Mouse (Mus musculus) heart, adult 2 months (tissue): Measurements from ENCODE around the gene Snx27. TPM values are rescaled to one million over a fixed set of nuclear protein-coding genes. Genes with fewer than 3 reads are reported as not detected.

Experiments used
- DNase-seq, 2 experiments: peaks; one replicate each; pipeline ENCODE4 v3.0.0; 2021
- H3K27ac ChIP-seq: fragments of 200-600 bp; 2 replicates; pipeline ENCODE4 v1.8.1; 2022
- H3K27me3 ChIP-seq: fragments of 200-500 bp; 2 replicates; pipeline ENCODE4 v1.6.1; 2012; ENCODE audit warnings: mild to moderate bottlenecking, low read length, inconsistent platforms, mixed read lengths; ENCODE audit not compliant: control insufficient read depth, insufficient read depth
- H3K36me3 ChIP-seq: fragments of 200-500 bp; 2 replicates; pipeline ENCODE4 v1.6.1; 2012; ENCODE audit warnings: low read length, inconsistent platforms; ENCODE audit not compliant: control insufficient read depth, insufficient read depth
- H3K4me1 ChIP-seq: fragments of 200-500 bp; 2 replicates; pipeline ENCODE4 v1.6.1; 2011; ENCODE audit warnings: low read length; ENCODE audit not compliant: control insufficient read depth, insufficient read depth
- H3K4me3 ChIP-seq: fragments of 200-600 bp; 2 replicates; pipeline ENCODE4 v1.8.1; 2022
- H3K79me2 ChIP-seq: fragments of 200-500 bp; replicated peaks from 2 replicates; pipeline ENCODE4 v1.6.1; 2012; ENCODE audit warnings: mild to moderate bottlenecking, inconsistent platforms, low read length, moderate library complexity, mixed read lengths; ENCODE audit not compliant: control insufficient read depth, insufficient read depth
- H3K9ac ChIP-seq: fragments of 200-500 bp; 2 replicates; pipeline ENCODE4 v1.6.1; 2012; ENCODE audit warnings: low read depth, mild to moderate bottlenecking, control low read depth, inconsistent platforms, low read length, mixed read lengths
- CTCF ChIP-seq: fragments of 200-600 bp; IDR thresholded peaks from 2 replicates; pipeline ENCODE4 v1.8.1; 2022; ENCODE audit warnings: antibody characterized with exemption, mild to moderate bottlenecking, moderate library complexity
- EP300 ChIP-seq: fragments of 200-500 bp; IDR thresholded peaks from 2 replicates; pipeline ENCODE4 v1.6.1; 2011; ENCODE audit warnings: low read depth, low read length, control low read depth; ENCODE audit not compliant: insufficient read depth
- POLR2A ChIP-seq: fragments of 200-500 bp; IDR thresholded peaks from 2 replicates; pipeline ENCODE4 v1.6.1; 2011; ENCODE audit warnings: mild to moderate bottlenecking, low read depth, low read length, control low read depth; ENCODE audit not compliant: insufficient read depth
- WGBS: fragments of 180-500 bp; shearing (Covaris S2); methylation state at CpG from one replicate; pipeline ENCODE4 v1.1.7; 2018; 5-methylcytosine and 5-hydroxymethylcytosine counted together
- intact Hi-C: fragments of 180-260 bp; cut with DNase I; formaldehyde crosslinking; loops from one replicate; pipeline ENCODE4 v1.15.1; 2025
- long read RNA-seq: library from polyadenylated mRNA; stranded (forward); transcript quantifications from one replicate; pipeline ENCODE4 v2.0.0, GENCODE M21; 2021
- polyA plus RNA-seq: library from polyadenylated mRNA; depleted of rRNA; stranded (reverse); fragments of >200 nt; gene quantifications from 2 replicates; pipeline ENCODE4 v1.2.3, GENCODE M21; 2012; rRNA removed
- total RNA-seq, 2 experiments: library from RNA; stranded (reverse); gene quantifications; 2 replicates each; pipeline ENCODE4 v1.2.3; 2021

Snx27 gene
- total RNA-seq (10 to 100 TPM; 27.4 to 29.0 TPM), polyA plus RNA-seq (7.5 and 14.4 TPM in 2 replicates)
- long read RNA-seq, full-length matches to known transcripts = 5 of 12 reads
- long read RNA-seq, partial matches to known transcripts = 1 of 12 reads
- long read RNA-seq, other reads (novel, unspliced or antisense) = 6 of 12 reads

DNA sequence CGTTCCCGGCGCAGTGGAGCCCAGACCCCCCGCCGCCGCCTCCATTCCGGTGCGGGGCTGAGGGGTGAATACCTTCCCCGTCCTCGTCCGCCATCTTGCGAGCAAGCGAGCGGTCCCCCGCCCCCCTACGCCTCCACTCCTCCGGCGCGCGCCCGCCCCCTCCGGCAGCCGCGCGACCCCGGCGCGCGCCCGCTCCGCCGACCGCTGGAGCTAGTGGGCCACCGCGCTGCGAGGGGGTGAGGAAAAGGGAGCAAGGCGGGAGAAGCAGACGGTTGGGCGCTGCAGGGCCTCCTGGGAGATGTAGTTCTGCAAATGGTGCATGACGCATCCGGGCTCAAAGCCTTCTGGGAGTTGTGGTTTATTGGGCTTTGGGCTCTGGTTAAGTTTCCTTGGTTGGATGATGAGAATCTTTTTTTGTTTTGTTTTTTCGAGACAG, at the start of gene Snx27:
Gene Snx27 (minus strand): TSS at position 261 of the 436 bp plus-strand sequence.
- Histone ChIP-seq H3K9ac (peak within 1 kb of the TSS; percentile 98), H3K4me3 (peak within 1 kb of the TSS; percentile 50), H3K4me1 (peaks cover 6% of the 10 kb centered on the region), H3K27ac (peak within 1 kb of the TSS; percentile 90), H3K27me3 (no peaks in the 10 kb centered on the region), H3K36me3 (peaks cover 5% of the 10 kb centered on the region; the same call in 1 of the 2 replicates), H3K79me2 (peaks cover 7% of the 10 kb centered on the region)
- DNase-seq = peak; percentile 88 to 93
- TF ChIP-seq EP300 (0 out of 2 replicates have a peak, but pooled peaks have one; percentile 12), POLR2A (peak; percentile 23; the same call in 1 of the 2 replicates), CTCF (no peak)
- WGBS = under 1% methylated on average over 41 of the region's 42 CpGs
- intact Hi-C loops = loop anchor here (5.0 to 10.0 kb wide), 3 partner anchors 48 to 460 kb away; partner anchors contain the start of gene Psmd4

DNA sequence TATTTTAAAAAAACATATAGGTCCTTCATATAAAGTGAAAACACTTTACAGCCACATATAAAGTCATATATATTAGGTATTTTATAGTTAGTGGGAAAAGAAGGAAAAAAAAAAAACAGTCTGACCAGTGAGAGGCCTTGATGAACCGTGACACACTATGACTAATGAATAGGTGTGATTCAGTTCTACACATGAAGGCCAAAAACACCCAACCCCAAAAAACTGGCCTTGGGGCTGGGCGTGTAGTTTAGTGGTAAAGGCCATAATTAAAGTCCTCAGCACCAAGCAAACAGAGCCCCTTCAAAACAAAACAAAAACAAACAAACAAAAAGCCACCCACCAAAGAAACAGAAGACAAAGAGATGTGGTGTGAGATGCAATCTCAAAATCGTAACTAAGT, 47.4 kb upstream of the Snx27 start:
- intact Hi-C loops = no loop called here
- 73% methylated on average over 3 of the region's 3 CpGs for WGBS
- Histone ChIP-seq H3K27me3 (no peaks in the 10 kb centered on the region), H3K27ac (no peak overlapping the region), H3K79me2 (no peaks in the 10 kb centered on the region), H3K36me3 (no peaks in the 10 kb centered on the region), H3K4me3 (no peak overlapping the region), H3K9ac (no peak overlapping the region), H3K4me1 (no peaks in the 10 kb centered on the region)
- no peak for DNase-seq
- TF ChIP-seq EP300 (no peak), CTCF (no peak), POLR2A (no peak)

DNA sequence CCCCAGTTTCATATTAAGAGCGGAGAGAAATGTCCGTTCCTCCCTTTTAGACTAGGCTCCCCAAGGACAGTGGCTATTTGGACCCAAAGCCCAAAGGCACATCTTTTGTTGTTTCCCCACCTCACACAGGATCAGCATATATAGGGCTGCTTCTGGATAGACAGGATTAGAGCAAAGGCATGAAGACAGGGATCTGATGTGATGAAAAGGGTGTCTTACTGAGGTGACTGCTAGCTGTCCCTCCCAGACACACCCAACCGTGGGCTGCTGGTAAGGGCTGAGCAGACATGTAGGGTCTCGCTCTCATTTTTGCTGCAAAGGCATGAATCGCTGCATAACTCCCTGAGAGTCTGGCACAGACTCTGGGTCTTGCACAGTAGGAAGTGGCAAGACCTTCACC, 46.2 kb upstream of the Snx27 start:
- H3K4me1 ChIP-seq = no peaks in the 10 kb centered on the region
- no peak for DNase-seq
- intact Hi-C loops = no loop called here

GRCm38 (mm10) chr3:94624281-94624680, 41.8 kb upstream of the Snx27 start:
- DNase-seq = no peak
- peaks cover 2% of the 10 kb centered on the region; the same call in 1 of the 2 replicates for H3K4me1 ChIP-seq
- no peaks in the 10 kb centered on the region for H3K27me3 ChIP-seq
- intact Hi-C loops = no loop called here
- TF ChIP-seq CTCF = no peak
- no peak for TF ChIP-seq EP300
- no peak for TF ChIP-seq POLR2A
- H3K27ac ChIP-seq = no peak overlapping the region
- no peak overlapping the region for H3K4me3 ChIP-seq
- 76% methylated on average over 4 of the region's 4 CpGs for WGBS
- no peaks in the 10 kb centered on the region for H3K36me3 ChIP-seq
- H3K9ac ChIP-seq = no peak overlapping the region
- H3K79me2 ChIP-seq = no peaks in the 10 kb centered on the region

More for the DNA sequence above, 46.2 kb upstream of the Snx27 start:
- Histone ChIP-seq H3K4me3 (no peak overlapping the region), H3K27ac (no peak overlapping the region), H3K79me2 (no peaks in the 10 kb centered on the region), H3K36me3 (no peaks in the 10 kb centered on the region), H3K27me3 (no peaks in the 10 kb centered on the region), H3K9ac (no peak overlapping the region)
- WGBS = 84% methylated on average over 5 of the region's 5 CpGs
- no peak for TF ChIP-seq CTCF
- no peak for TF ChIP-seq POLR2A
- TF ChIP-seq EP300 = no peak

- H3K36me3 ChIP-seq = no peaks in the 10 kb centered on the region
- TF ChIP-seq EP300 (no peak), POLR2A (no peak), CTCF (no peak)
- DNase-seq = no peak
- H3K4me1 ChIP-seq = peaks cover 2% of the 10 kb centered on the region; the same call in 1 of the 2 replicates
- H3K4me3 ChIP-seq = no peak overlapping the region
- no peaks in the 10 kb centered on the region for H3K27me3 ChIP-seq
- intact Hi-C loops = no loop called here
- 87% methylated on average over 10 of the region's 10 CpGs for WGBS
- no peak overlapping the region for H3K27ac ChIP-seq
- H3K9ac ChIP-seq = no peak overlapping the region
- H3K79me2 ChIP-seq = no peaks in the 10 kb centered on the region
Measured at GRCm38 (mm10) chr3:94622550-94622949, 40.0 kb upstream of the Snx27 start.

DNA sequence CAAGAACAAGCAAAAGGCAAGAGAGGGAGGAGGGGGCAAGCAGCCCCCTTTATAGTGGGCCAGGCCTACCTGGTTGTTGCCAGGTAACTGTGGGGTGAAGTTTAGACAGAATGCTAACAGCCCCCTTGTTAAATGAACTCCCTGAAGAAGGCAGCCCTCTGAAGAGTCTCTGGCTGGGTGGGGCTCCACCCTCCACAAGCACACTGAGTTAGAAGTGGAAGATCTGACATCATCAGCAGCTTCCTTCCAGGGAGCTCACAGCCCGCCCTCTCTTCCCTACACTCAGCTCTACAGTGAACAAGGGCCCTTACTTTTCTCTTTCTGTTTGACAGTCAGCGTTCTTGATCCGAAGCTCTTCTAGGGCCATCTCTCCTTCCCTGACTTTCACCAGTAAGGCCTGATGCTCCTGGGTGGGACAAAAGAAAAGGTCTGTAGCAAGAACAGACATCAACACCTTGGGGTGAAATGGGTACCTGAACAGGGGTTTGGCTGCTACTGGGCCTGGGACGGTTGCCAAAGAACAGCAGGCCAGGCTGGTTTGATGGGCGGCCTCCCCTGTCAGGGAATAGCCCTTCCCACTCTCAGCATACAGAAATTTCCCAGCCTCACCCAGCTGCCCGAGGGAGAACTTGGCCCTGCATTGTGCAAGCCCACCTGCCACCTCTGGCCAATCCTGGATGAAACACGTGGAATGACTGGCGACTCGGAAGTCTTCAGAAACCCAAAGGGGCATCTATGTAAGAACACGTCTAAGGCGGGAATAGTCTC, 39.4 kb upstream of the Snx27 start:
- peak overlapping the region; percentile 44 for H3K27ac ChIP-seq
- intact Hi-C loops = no loop called here
- TF ChIP-seq POLR2A = no peak
- no peak for TF ChIP-seq EP300
- TF ChIP-seq CTCF = no peak
- WGBS = 54% methylated on average over 11 of the region's 11 CpGs
- H3K4me1 ChIP-seq = peaks cover 2% of the 10 kb centered on the region; the same call in 1 of the 2 replicates
- H3K79me2 ChIP-seq = no peaks in the 10 kb centered on the region
- H3K27me3 ChIP-seq = no peaks in the 10 kb centered on the region
- DNase-seq = peak in 1 of 2 experiments; percentile 52
- H3K9ac ChIP-seq = no peak overlapping the region
- no peaks in the 10 kb centered on the region for H3K36me3 ChIP-seq
- H3K4me3 ChIP-seq = no peak overlapping the region
